In the genomic region with DNA sequence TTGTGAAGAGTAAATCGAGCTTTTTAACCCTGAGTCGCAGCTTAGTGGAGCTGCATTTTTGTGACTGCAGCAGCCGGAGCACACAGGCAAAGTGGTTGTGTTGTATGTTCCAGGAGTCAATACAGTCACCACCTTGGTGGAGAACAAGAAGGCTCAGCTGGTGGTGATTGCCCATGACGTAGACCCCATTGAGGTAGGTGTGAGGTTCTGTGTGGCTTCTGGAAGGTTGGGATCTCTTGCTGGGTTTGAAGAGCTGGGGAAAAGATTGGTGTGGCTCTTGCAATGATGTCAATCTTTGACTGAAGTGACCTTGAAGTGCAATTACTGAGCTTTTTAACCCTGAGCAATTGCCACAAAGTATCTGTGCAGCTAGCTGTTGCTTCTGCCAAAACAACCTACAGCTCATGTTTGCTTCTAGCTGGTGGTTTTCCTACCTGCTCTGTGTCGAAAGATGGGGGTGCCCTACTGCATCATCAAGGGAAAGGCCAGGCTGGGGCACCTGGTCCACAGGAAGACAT, we compare ENCODE assay signal across 8 mouse cellular contexts. TPM values are rescaled to one million over a fixed set of nuclear protein-coding genes. Genes with fewer than 3 reads are reported as not detected.
DNase-seq lines count a peak whose midpoint lies in the region; ATAC-seq and TF ChIP-seq lines count a peak whose summit lies in the region.

No protein-coding gene starts in this region.

- no peak overlapping the region for H3K27ac ChIP-seq in heart, embryonic 11.5 days (ENCODE audit: low read depth, low read length)
- peak overlapping the region; percentile 71 for H3K27ac ChIP-seq in MEL (ENCODE audit: control insufficient read depth, low read depth, low read length)
- no peak overlapping the region for H3K27ac ChIP-seq in hindbrain, embryonic 11.5 days (ENCODE audit: low read depth, low read length)
- H3K27ac ChIP-seq in midbrain, embryonic 10.5 days (replicated peaks) = no peak overlapping the region

- H3K4me2 ChIP-seq in heart, embryonic 11.5 days = peak overlapping the region; percentile 82
- H3K4me2 ChIP-seq in hindbrain, embryonic 11.5 days (replicated peaks; ENCODE audit: low read depth, low read length) = peak overlapping the region; percentile 98

- peaks cover 23% of the 10 kb centered on the region for H3K4me1 ChIP-seq in heart, embryonic 11.5 days (ENCODE audit: control insufficient read depth, insufficient read depth, low read length)
- H3K4me1 ChIP-seq in MEL (ENCODE audit: control insufficient read depth in 1 of 2, insufficient read depth in 2 of 2, low read length in 2 of 2) = peaks cover 2 to 19% of the 10 kb centered on the region in 2 experiments; a peak in 3 of 4 replicates
- peaks cover 14% of the 10 kb centered on the region for H3K4me1 ChIP-seq in hindbrain, embryonic 11.5 days (replicated peaks; ENCODE audit: control insufficient read depth, insufficient read depth, low read length)
- H3K4me1 ChIP-seq in midbrain, embryonic 10.5 days = peaks cover 63% of the 10 kb centered on the region

- H3K4me3 ChIP-seq in heart, embryonic 11.5 days (ENCODE audit: low read depth, low read length) = peak overlapping the region; percentile 93
- peak overlapping the region; percentile 44 to 78 for H3K4me3 ChIP-seq in MEL (ENCODE audit: control insufficient read depth in 1 of 2, insufficient read depth in 1 of 2, low read depth in 2 of 2, low read length in 2 of 2)
- H3K4me3 ChIP-seq in hindbrain, embryonic 11.5 days (ENCODE audit: low read depth, low read length) = peak overlapping the region; percentile 89
- H3K4me3 ChIP-seq in midbrain, embryonic 10.5 days = peak overlapping the region; percentile 93

- H3K27me3 ChIP-seq in heart, embryonic 11.5 days (ENCODE audit: control insufficient read depth, insufficient read depth, low read length) = no peaks in the 10 kb centered on the region
- H3K27me3 ChIP-seq in MEL (ENCODE audit: control insufficient read depth in 1 of 2, insufficient read depth in 2 of 2, low read length in 2 of 2) = no peaks in the 10 kb centered on the region
- no peaks in the 10 kb centered on the region for H3K27me3 ChIP-seq in hindbrain, embryonic 11.5 days (ENCODE audit: control insufficient read depth, insufficient read depth, low read length)
- H3K27me3 ChIP-seq in midbrain, embryonic 10.5 days (ENCODE audit: low read depth, poor library complexity, severe bottlenecking) = no peaks in the 10 kb centered on the region

- TF ChIP-seq CTCF in MEL (IDR thresholded peaks at IDR 0.05 in 2 of 3, conservative IDR thresholded peaks at IDR 0.05 in 1 of 3; ENCODE audit: control insufficient read depth in 1 of 3, insufficient read depth in 1 of 3, low read depth in 2 of 3, low read length in 3 of 3, poor library complexity in 1 of 3, severe bottlenecking in 1 of 3) = no peak

- H3K9me3 ChIP-seq in heart, embryonic 11.5 days (replicated peaks; ENCODE audit: control insufficient read depth, low read length) = no peaks in the 10 kb centered on the region
- no peaks in the 10 kb centered on the region for H3K9me3 ChIP-seq in MEL (replicated peaks; ENCODE audit: insufficient read depth, low read length)
- no peaks in the 10 kb centered on the region for H3K9me3 ChIP-seq in hindbrain, embryonic 11.5 days (ENCODE audit: control insufficient read depth, low read length)
- no peaks in the 10 kb centered on the region for H3K9me3 ChIP-seq in midbrain, embryonic 10.5 days (replicated peaks)

- no peak for TF ChIP-seq EP300 in MEL (IDR thresholded peaks at IDR 0.05; ENCODE audit: low read depth in 1 of 2, low read length in 2 of 2)

- TF ChIP-seq RAD21 in MEL (IDR thresholded peaks at IDR 0.05; ENCODE audit: low read depth, low read length) = no peak

- no peak for ATAC-seq in heart, embryonic 11.5 days (replicated peaks; ENCODE audit: insufficient number of reproducible peaks, low FRiP score, low TSS enrichment)
- ATAC-seq in hindbrain, embryonic 11.5 days (ENCODE audit: low FRiP score) = no peak
- ATAC-seq in cerebellum, adult (ENCODE audit: insufficient number of reproducible peaks, low FRiP score, low TSS enrichment) = no peak

- WGBS in heart, embryonic 11.5 days (ENCODE audit: insufficient replicate concordance) = 68% methylated on average over 5 of the region's 5 CpGs
- 78% methylated on average over 5 of the region's 5 CpGs for WGBS in hindbrain, embryonic 11.5 days
- whole genome bisulfite sequencing in midbrain, embryonic 10.5 days = 78% methylated on average over 5 of the region's 5 CpGs

- peak overlapping the region; percentile 97 for H3K9ac ChIP-seq in heart, embryonic 11.5 days (ENCODE audit: low read depth, low read length)
- peak overlapping the region; percentile 87 for H3K9ac ChIP-seq in MEL (ENCODE audit: control insufficient read depth, low read depth, low read length, poor library complexity, severe bottlenecking)
- H3K9ac ChIP-seq in hindbrain, embryonic 11.5 days (ENCODE audit: low read depth, low read length) = peak overlapping the region; percentile 92

- peaks cover 25% of the 10 kb centered on the region for H3K36me3 ChIP-seq in heart, embryonic 11.5 days (ENCODE audit: control insufficient read depth, insufficient read depth, low read length)
- peaks cover 5 to 24% of the 10 kb centered on the region in 2 experiments; a peak in 3 of 4 replicates for H3K36me3 ChIP-seq in MEL (ENCODE audit: control insufficient read depth in 1 of 2, insufficient read depth in 2 of 2, low read length in 2 of 2)
- H3K36me3 ChIP-seq in hindbrain, embryonic 11.5 days (ENCODE audit: control insufficient read depth, insufficient read depth, low read length) = peaks cover 14% of the 10 kb centered on the region
- peaks cover 59% of the 10 kb centered on the region for H3K36me3 ChIP-seq in midbrain, embryonic 10.5 days

- TF ChIP-seq POLR2A in MEL (IDR thresholded peaks at IDR 0.05; ENCODE audit: control insufficient read depth in 1 of 2, insufficient read depth in 1 of 2, low read depth in 1 of 2, low read length in 2 of 2, poor library complexity in 1 of 2) = 0 out of 4 replicates have a peak, but pooled peaks of 1 of the 2 experiments have one; percentile 12

- H3K79me2 ChIP-seq in MEL (ENCODE audit: control insufficient read depth, insufficient read depth, low read length, poor library complexity) = peaks cover 80% of the 10 kb centered on the region

- DNase-seq in heart, postnatal 4 days = no peak
- DNase-seq in MEL (ENCODE audit: low read depth, low spot score) = peak; percentile 43
- no peak for DNase-seq in hindbrain, embryonic 11.5 days (ENCODE audit: low spot score)
- no peak for DNase-seq in midbrain, embryonic 10.5 days (ENCODE audit: low spot score)
- DNase-seq in ovary, adult 18-20 months (ENCODE audit: low spot score) = no peak
- DNase-seq in kidney, postnatal 14 days = no peak

TF ChIP-seq in MEL, 35 proteins besides CTCF, POLR2A, EP300 and RAD21 (continues in another document):
- TF ChIP-seq ZMIZ1 (IDR thresholded peaks at IDR 0.05; ENCODE audit: low read depth, low read length) (no peak), TCF12 (IDR thresholded peaks at IDR 0.05; ENCODE audit: low read depth, low read length) (no peak), MXI1 (IDR thresholded peaks at IDR 0.05; ENCODE audit: low read depth, low read length) (0 out of 2 replicates have a peak, but pooled peaks have one; percentile 40)

RNA-seq across cellular contexts. Expression of a gene that starts 1.7 kb away (rescaled TPM):
- polyA plus RNA-seq in heart, embryonic 11.5 days (2014; fragmentation: Nextera tagmentation; extraction: Ambion mirVana) = 428 and 468 TPM in 2 replicates
- 100 to 1,000 TPM; 414 to 433 TPM for total RNA-seq in heart, postnatal 4 days (2021)
- 3,335 and 3,552 TPM in 2 replicates for total RNA-seq in MEL (2012; rRNA removed)
- polyA plus RNA-seq in MEL (2012; ENCODE audit: insufficient read depth in 1 of 2, insufficient read length in 2 of 2, low read depth in 1 of 2, low replicate concordance in 2 of 2, missing spikeins in 1 of 2) = 1,000 to 10,000 TPM in 1 of 2 experiments, not detected in 1; 1,526 TPM
- 627 and 628 TPM in 2 replicates for polyA plus RNA-seq in hindbrain, embryonic 11.5 days (2014; fragmentation: Nextera tagmentation; extraction: Ambion mirVana)
- 595 and 683 TPM in 2 replicates for polyA plus RNA-seq in midbrain, embryonic 10.5 days (2016; fragmentation: Nextera tagmentation; extraction: Ambion mirVana)

RNA-seq across cellular contexts. Expression of a gene that starts 1.8 kb away (rescaled TPM):
- polyA plus RNA-seq in heart, embryonic 11.5 days (2014; fragmentation: Nextera tagmentation; extraction: Ambion mirVana) = 29.1 and 31.2 TPM in 2 replicates
- total RNA-seq in heart, postnatal 4 days (2021) = 10 to 100 TPM; 30.2 to 36.1 TPM
- 64.6 and 90.1 TPM in 2 replicates for total RNA-seq in MEL (2012; rRNA removed)
- 10 to 100 TPM in 1 of 2 experiments, not detected in 1; 79.0 TPM for polyA plus RNA-seq in MEL (2012; ENCODE audit: insufficient read depth in 1 of 2, insufficient read length in 2 of 2, low read depth in 1 of 2, low replicate concordance in 2 of 2, missing spikeins in 1 of 2)
- 77.3 and 88.9 TPM in 2 replicates for polyA plus RNA-seq in hindbrain, embryonic 11.5 days (2014; fragmentation: Nextera tagmentation; extraction: Ambion mirVana)
- polyA plus RNA-seq in midbrain, embryonic 10.5 days (2016; fragmentation: Nextera tagmentation; extraction: Ambion mirVana) = 122 and 137 TPM in 2 replicates

RNA-seq across cellular contexts. Expression of a gene that starts 3.9 kb away (rescaled TPM):
- polyA plus RNA-seq in heart, embryonic 11.5 days (2014; fragmentation: Nextera tagmentation; extraction: Ambion mirVana) = 32.0 and 32.1 TPM in 2 replicates
- 10 to 100 TPM; 16.4 to 17.4 TPM for total RNA-seq in heart, postnatal 4 days (2021)
- total RNA-seq in MEL (2012; rRNA removed) = 41.0 and 63.1 TPM in 2 replicates
- polyA plus RNA-seq in MEL (2012; ENCODE audit: insufficient read depth in 1 of 2, insufficient read length in 2 of 2, low read depth in 1 of 2, low replicate concordance in 2 of 2, missing spikeins in 1 of 2) = 10 to 100 TPM in 1 of 2 experiments, not detected in 1; 84.8 TPM
- 44.6 and 50.7 TPM in 2 replicates for polyA plus RNA-seq in hindbrain, embryonic 11.5 days (2014; fragmentation: Nextera tagmentation; extraction: Ambion mirVana)
- polyA plus RNA-seq in midbrain, embryonic 10.5 days (2016; fragmentation: Nextera tagmentation; extraction: Ambion mirVana) = 53.6 and 58.6 TPM in 2 replicates

RNA-seq across cellular contexts. Expression of a gene that starts 4.0 kb away (rescaled TPM):
- 40.3 and 43.2 TPM in 2 replicates for polyA plus RNA-seq in heart, embryonic 11.5 days (2014; fragmentation: Nextera tagmentation; extraction: Ambion mirVana)
- total RNA-seq in heart, postnatal 4 days (2021) = 10 to 100 TPM; 40.7 to 41.9 TPM
- total RNA-seq in MEL (2012; rRNA removed) = 52.1 and 56.5 TPM in 2 replicates
- polyA plus RNA-seq in MEL (2012; ENCODE audit: insufficient read depth in 1 of 2, insufficient read length in 2 of 2, low read depth in 1 of 2, low replicate concordance in 2 of 2, missing spikeins in 1 of 2) = 10 to 100 TPM in 1 of 2 experiments, not detected in 1; 74.8 TPM
- 52.9 and 53.9 TPM in 2 replicates for polyA plus RNA-seq in hindbrain, embryonic 11.5 days (2014; fragmentation: Nextera tagmentation; extraction: Ambion mirVana)
- polyA plus RNA-seq in midbrain, embryonic 10.5 days (2016; fragmentation: Nextera tagmentation; extraction: Ambion mirVana) = 47.8 and 53.0 TPM in 2 replicates

RNA-seq across cellular contexts. Expression of a gene that starts 9.6 kb away (rescaled TPM):
- 8.7 and 8.9 TPM in 2 replicates for polyA plus RNA-seq in heart, embryonic 11.5 days (2014; fragmentation: Nextera tagmentation; extraction: Ambion mirVana)
- 10 to 100 TPM; 14.7 to 15.7 TPM for total RNA-seq in heart, postnatal 4 days (2021)
- 52.2 and 65.9 TPM in 2 replicates for total RNA-seq in MEL (2012; rRNA removed)
- 10 to 100 TPM in 1 of 2 experiments, not detected in 1; 61.8 TPM for polyA plus RNA-seq in MEL (2012; ENCODE audit: insufficient read depth in 1 of 2, insufficient read length in 2 of 2, low read depth in 1 of 2, low replicate concordance in 2 of 2, missing spikeins in 1 of 2)
- polyA plus RNA-seq in hindbrain, embryonic 11.5 days (2014; fragmentation: Nextera tagmentation; extraction: Ambion mirVana) = 16.7 and 18.4 TPM in 2 replicates
- polyA plus RNA-seq in midbrain, embryonic 10.5 days (2016; fragmentation: Nextera tagmentation; extraction: Ambion mirVana) = 32.9 and 35.2 TPM in 2 replicates
